Mouse (Mus musculus) thymus, adult 2 months (tissue): ENCODE measurements around the gene Mapk8ip1. TPM values are rescaled to one million over a fixed set of nuclear protein-coding genes. Genes with fewer than 3 reads are reported as not detected.

Experiments used
- DNase-seq: peaks from one replicate; pipeline ENCODE4 v3.0.0; 2021
- H3K27ac ChIP-seq: fragments of 200-500 bp; 2 replicates; pipeline ENCODE4 v1.5.1; 2012; ENCODE audit warnings: low read length, control low read depth; ENCODE audit not compliant: control insufficient read depth, insufficient read depth
- H3K27me3 ChIP-seq: fragments of 200-500 bp; 2 replicates; pipeline ENCODE4 v1.6.1; 2012; ENCODE audit warnings: mild to moderate bottlenecking, low read length, moderate library complexity, mixed read lengths; ENCODE audit not compliant: control insufficient read depth, insufficient read depth
- H3K36me3 ChIP-seq: fragments of 200-500 bp; 2 replicates; pipeline ENCODE4 v1.6.1; 2012; ENCODE audit warnings: mild to moderate bottlenecking, low read length, moderate library complexity; ENCODE audit not compliant: control insufficient read depth, insufficient read depth
- H3K4me1 ChIP-seq: fragments of 200-500 bp; replicated peaks from 2 replicates; pipeline ENCODE4 v1.6.1; 2012; ENCODE audit warnings: low read length; ENCODE audit not compliant: control insufficient read depth, insufficient read depth
- H3K4me3 ChIP-seq: fragments of 200-500 bp; 2 replicates; pipeline ENCODE4 v1.5.1; 2012; ENCODE audit warnings: mild to moderate bottlenecking, low read length, control low read depth, moderate library complexity; ENCODE audit not compliant: control insufficient read depth, insufficient read depth
- CTCF ChIP-seq: fragments of 200-500 bp; IDR thresholded peaks from 2 replicates; pipeline ENCODE4 v1.5.1; 2012; ENCODE audit warnings: mild to moderate bottlenecking, control low read depth, low read length, moderate library complexity, borderline replicate concordance; ENCODE audit not compliant: control insufficient read depth, poor library complexity, insufficient read depth; ENCODE audit errors: extremely low read depth
- POLR2A ChIP-seq: fragments of 200-500 bp; IDR thresholded peaks from 2 replicates; pipeline ENCODE4 v1.6.1; 2012; ENCODE audit warnings: mild to moderate bottlenecking, low read length, control low read depth, moderate library complexity; ENCODE audit not compliant: control insufficient read depth, poor library complexity, insufficient read depth; ENCODE audit errors: extremely low read depth
- WGBS: fragments of 180-500 bp; shearing (Covaris S2); methylation state at CpG from one replicate; pipeline ENCODE4 v1.1.7; 2018; 5-methylcytosine and 5-hydroxymethylcytosine counted together
- polyA plus RNA-seq: library from polyadenylated mRNA; depleted of rRNA; stranded (reverse); fragments of >200 nt; gene quantifications from 2 replicates; pipeline ENCODE4 v1.2.3, GENCODE M21; 2012

Mapk8ip1 gene
- polyA plus RNA-seq, 1 experiment: 11.4 TPM

GRCm38 (mm10) chr2:92387646-92388045 is 13.4 kb downstream of the Mapk8ip1 start:
- Histone ChIP-seq H3K36me3 (no peaks in the 10 kb centered on the region), H3K27ac (no peak overlapping the region), H3K27me3 (peaks cover 7% of the 10 kb centered on the region; the same call in 1 of the 2 replicates), H3K4me3 (no peak overlapping the region), H3K4me1 (peaks cover 29% of the 10 kb centered on the region)
- TF ChIP-seq POLR2A (no peak), CTCF (no peak)
- WGBS: 83% methylated on average over 4 of the region's 4 CpGs
- DNase-seq: no peak

- 95% methylated on average over 30 of the region's 30 CpGs for WGBS
- peaks cover 7% of the 10 kb centered on the region; the same call in 1 of the 2 replicates for H3K27me3 ChIP-seq
- no peak for DNase-seq
- H3K4me1 ChIP-seq: peaks cover 29% of the 10 kb centered on the region
- no peak overlapping the region for H3K4me3 ChIP-seq
- TF ChIP-seq POLR2A: no peak
- no peak for TF ChIP-seq CTCF
- H3K27ac ChIP-seq: no peak overlapping the region
- no peaks in the 10 kb centered on the region for H3K36me3 ChIP-seq
Observed at GRCm38 (mm10) chr2:92386821-92387570, 14.1 kb downstream of the Mapk8ip1 start.

GRCm38 (mm10) chr2:92385113-92386051 is 15.7 kb downstream of the Mapk8ip1 start:
- peaks cover 7% of the 10 kb centered on the region; the same call in 1 of the 2 replicates for H3K27me3 ChIP-seq
- no peak overlapping the region for H3K4me3 ChIP-seq
- H3K27ac ChIP-seq: no peak overlapping the region
- H3K36me3 ChIP-seq: peaks cover 10% of the 10 kb centered on the region; the same call in 1 of the 2 replicates
- 88% methylated on average over 22 of the region's 22 CpGs for WGBS
- peaks cover 29% of the 10 kb centered on the region for H3K4me1 ChIP-seq
- no peak for DNase-seq
- TF ChIP-seq POLR2A: no peak
- no peak for TF ChIP-seq CTCF

- peak; percentile 26 for DNase-seq
- WGBS: 29% methylated on average over 4 of the region's 4 CpGs
- H3K36me3 ChIP-seq: peaks cover 19% of the 10 kb centered on the region
Observed at GRCm38 (mm10) chr2:92384101-92384500, 17.0 kb downstream of the Mapk8ip1 start.

GRCm38 (mm10) chr2:92382759-92383158 is 18.3 kb downstream of the Mapk8ip1 start:
- Histone ChIP-seq H3K4me1 (peaks cover 20% of the 10 kb centered on the region), H3K4me3 (no peak overlapping the region), H3K27me3 (no peaks in the 10 kb centered on the region), H3K27ac (no peak overlapping the region), H3K36me3 (peaks cover 29% of the 10 kb centered on the region)
- TF ChIP-seq POLR2A (no peak), CTCF (no peak)
- 96% methylated on average over 4 of the region's 4 CpGs for WGBS
- no peak for DNase-seq

More at GRCm38 (mm10) chr2:92384101-92384500, 17.0 kb downstream of the Mapk8ip1 start:
- no peak overlapping the region for H3K27ac ChIP-seq
- TF ChIP-seq CTCF: no peak
- TF ChIP-seq POLR2A: no peak
- no peak overlapping the region for H3K4me3 ChIP-seq
- peaks cover 7% of the 10 kb centered on the region; the same call in 1 of the 2 replicates for H3K27me3 ChIP-seq
- H3K4me1 ChIP-seq: peaks cover 27% of the 10 kb centered on the region

- no peak within 1 kb of the TSS for H3K27ac ChIP-seq
- H3K4me1 ChIP-seq: peaks cover 20% of the 10 kb centered on the region
- 97% methylated on average over 5 of the region's 5 CpGs for WGBS
- peaks cover 31% of the 10 kb centered on the region for H3K36me3 ChIP-seq
- TF ChIP-seq CTCF (no peak), POLR2A (no peak)
- DNase-seq: no peak
- H3K4me3 ChIP-seq: no peak within 1 kb of the TSS
- no peaks in the 10 kb centered on the region for H3K27me3 ChIP-seq
Observed at GRCm38 (mm10) chr2:92381901-92382588, 19.0 kb downstream of the Mapk8ip1 start, which contains the start of gene 1700029I15Rik. Gene 1700029I15Rik (plus strand): TSS chr2:92382538.
